ENCODE assay signal across 8 mouse cellular contexts in the genomic region with DNA sequence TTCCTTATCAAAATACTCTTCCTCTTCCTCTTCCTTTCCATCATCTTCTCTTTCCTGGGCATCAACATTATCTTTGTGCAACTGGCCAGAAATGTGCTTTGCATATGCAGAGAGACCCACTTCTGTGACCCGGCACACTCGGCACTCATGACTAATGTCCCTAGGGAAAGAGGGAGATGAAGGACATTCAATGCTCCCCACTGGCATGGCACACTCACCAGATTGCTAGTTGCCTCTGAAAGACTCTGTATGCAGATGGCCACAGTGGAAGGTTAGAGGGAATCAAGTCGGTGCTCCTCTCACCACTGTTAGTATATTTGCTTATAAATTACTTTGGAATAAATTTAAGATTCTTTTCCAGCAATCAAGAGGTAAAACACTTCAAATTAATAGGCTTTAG. TPM values are rescaled to one million over a fixed set of nuclear protein-coding genes. Genes with fewer than 3 reads are reported as not detected.
DNase-seq lines count a peak whose midpoint lies in the region; ATAC-seq and TF ChIP-seq lines count a peak whose summit lies in the region.

No protein-coding gene starts in this region.

- ATAC-seq in lung, postnatal 0 days: peak; percentile 12; the same call in 1 of the 2 replicates
- ATAC-seq in heart, embryonic 14.5 days (ENCODE audit: insufficient number of reproducible peaks, insufficient read depth, low FRiP score, low read depth): no peak; the same call in 1 of the 2 replicates
- ATAC-seq in neural tube, embryonic 15.5 days (ENCODE audit: low FRiP score): no peak

- 28% methylated on average over 3 of the region's 3 CpGs for WGBS in lung, postnatal 0 days
- WGBS in heart, embryonic 14.5 days: 23% methylated on average over 3 of the region's 3 CpGs
- 21% methylated on average over 3 of the region's 3 CpGs for WGBS in neural tube, embryonic 15.5 days

- H3K4me1 ChIP-seq in lung, postnatal 0 days (ENCODE audit: insufficient read depth, low read depth, low read length): peaks cover 4% of the 10 kb centered on the region; the same call in 1 of the 2 replicates
- H3K4me1 ChIP-seq in heart, embryonic 14.5 days (ENCODE audit: control insufficient read depth in 2 of 2, insufficient read depth in 2 of 2, low read length in 2 of 2): peaks cover 5 to 17% of the 10 kb centered on the region in 2 experiments
- H3K4me1 ChIP-seq in neural tube, embryonic 15.5 days: peaks cover 13% of the 10 kb centered on the region

- no peak for TF ChIP-seq EP300 in lung, postnatal 0 days (IDR thresholded peaks at IDR 0.05)

- H3K27ac ChIP-seq in lung, postnatal 0 days (ENCODE audit: low read length): peak overlapping the region; percentile 64; the same call in 1 of the 2 replicates
- H3K27ac ChIP-seq in heart, embryonic 14.5 days (replicated peaks in 1 of 2; ENCODE audit: control insufficient read depth in 1 of 2, insufficient read depth in 1 of 2, low read depth in 2 of 2, low read length in 2 of 2): peak overlapping the region; percentile 94 to 98
- H3K27ac ChIP-seq in neural tube, embryonic 15.5 days (replicated peaks): peak overlapping the region; percentile 38; the same call in 1 of the 2 replicates

- no peaks in the 10 kb centered on the region for H3K27me3 ChIP-seq in lung, postnatal 0 days (replicated peaks; ENCODE audit: insufficient read depth, low read length)
- H3K27me3 ChIP-seq in heart, embryonic 14.5 days (ENCODE audit: control insufficient read depth, insufficient read depth, low read length): no peaks in the 10 kb centered on the region
- H3K27me3 ChIP-seq in neural tube, embryonic 15.5 days (replicated peaks): no peaks in the 10 kb centered on the region

- TF ChIP-seq CTCF in lung, postnatal 0 days (IDR thresholded peaks at IDR 0.05): no peak

- peak overlapping the region; percentile 42 for H3K4me2 ChIP-seq in lung, postnatal 0 days (replicated peaks; ENCODE audit: low read depth, low read length)
- H3K4me2 ChIP-seq in heart, embryonic 14.5 days (ENCODE audit: low read length): peak overlapping the region; percentile 61
- peak overlapping the region; percentile 28 for H3K4me2 ChIP-seq in neural tube, embryonic 15.5 days

- no peak overlapping the region for H3K9ac ChIP-seq in lung, postnatal 0 days (replicated peaks; ENCODE audit: low read depth)
- peak overlapping the region; percentile 63 for H3K9ac ChIP-seq in heart, embryonic 14.5 days (ENCODE audit: low read length)
- no peak overlapping the region for H3K9ac ChIP-seq in neural tube, embryonic 15.5 days (replicated peaks)

- H3K9me3 ChIP-seq in lung, postnatal 0 days (ENCODE audit: low read length): no peaks in the 10 kb centered on the region
- H3K9me3 ChIP-seq in heart, embryonic 14.5 days (ENCODE audit: control insufficient read depth, low read length): no peaks in the 10 kb centered on the region
- no peaks in the 10 kb centered on the region for H3K9me3 ChIP-seq in neural tube, embryonic 15.5 days (replicated peaks)

- H3K4me3 ChIP-seq in lung, postnatal 0 days (ENCODE audit: low read depth, low read length): peak overlapping the region; percentile 20; the same call in 1 of the 2 replicates
- H3K4me3 ChIP-seq in heart, embryonic 14.5 days (ENCODE audit: control insufficient read depth in 1 of 2, insufficient read depth in 1 of 2, low read depth in 1 of 2, low read length in 2 of 2): peak overlapping the region; percentile 36 to 46
- H3K4me3 ChIP-seq in neural tube, embryonic 15.5 days (replicated peaks): 0 out of 2 replicates have a peak overlapping the region, but pooled peaks have one; percentile 6

- DNase-seq in embryo, embryonic 11 days: peak; percentile 5
- DNase-seq in embryo, embryonic 10 days (ENCODE audit: low spot score): no peak
- no peak for DNase-seq in lung, postnatal 0 days (ENCODE audit: low spot score)
- no peak for DNase-seq in lung, postnatal 4 days
- no peak for DNase-seq in layer of hippocampus, adult 11-12 months (ENCODE audit: low spot score)
- no peak for DNase-seq in thymus, adult 18-20 months

- peaks cover 13% of the 10 kb centered on the region; the same call in 1 of the 2 replicates for H3K36me3 ChIP-seq in lung, postnatal 0 days (ENCODE audit: insufficient read depth, low read length)
- peaks cover 35% of the 10 kb centered on the region for H3K36me3 ChIP-seq in heart, embryonic 14.5 days (ENCODE audit: control insufficient read depth, insufficient read depth, low read length)
- peaks cover 16% of the 10 kb centered on the region for H3K36me3 ChIP-seq in neural tube, embryonic 15.5 days

RNA-seq across cellular contexts. Expression of a gene that starts 24.3 kb away (rescaled TPM):
- polyA plus RNA-seq in lung, postnatal 0 days (2015; fragmentation: Nextera tagmentation; extraction: Ambion mirVana): 28.2 and 28.5 TPM in 2 replicates
- polyA plus RNA-seq in heart, embryonic 14.5 days (2014; fragmentation: Nextera tagmentation; extraction: Ambion mirVana): 53.0 and 56.8 TPM in 2 replicates
- polyA plus RNA-seq in neural tube, embryonic 15.5 days (2015; fragmentation: Nextera tagmentation; extraction: Ambion mirVana): 30.8 and 34.0 TPM in 2 replicates

RNA-seq across cellular contexts. Expression of a gene that starts 28.1 kb away (rescaled TPM):
- 40.0 and 48.0 TPM in 2 replicates for polyA plus RNA-seq in lung, postnatal 0 days (2015; fragmentation: Nextera tagmentation; extraction: Ambion mirVana)
- 52.2 and 52.7 TPM in 2 replicates for polyA plus RNA-seq in heart, embryonic 14.5 days (2014; fragmentation: Nextera tagmentation; extraction: Ambion mirVana)
- polyA plus RNA-seq in neural tube, embryonic 15.5 days (2015; fragmentation: Nextera tagmentation; extraction: Ambion mirVana): 17.1 and 23.8 TPM in 2 replicates

Comparison
In these comparisons a context has a peak if more than half of its experiments do, and no peak if none do; other contexts are left out.
1. H3K27ac ChIP-seq: peak in every context shown above with its lines; median percentile 96 in heart, embryonic 14.5 days; 64 in lung, postnatal 0 days; 38 in neural tube, embryonic 15.5 days.